Mouse (Mus musculus) small intestine, adult 2 months (tissue): ENCODE measurements around the gene Rbm20. TPM values are rescaled to one million over a fixed set of nuclear protein-coding genes. Genes with fewer than 3 reads are reported as not detected.
A peak's percentile ranks its signal among the peaks of the same experiment; 100 is the strongest.
"Not testable (repeated sequence)": the region's sequence is repeated elsewhere in the genome, so short reads cannot be mapped to it uniquely, and the experiment has no call there.

Source experiments
- H3K27ac ChIP-seq: fragments of 200-500 bp; 2 replicates; pipeline ENCODE4 v1.5.1; 2012; ENCODE audit warnings: low read depth, low read length, control low read depth, inconsistent platforms; ENCODE audit not compliant: insufficient read depth
- H3K27me3 ChIP-seq: fragments of 200-500 bp; 2 replicates; pipeline ENCODE4 v1.6.1; 2012; ENCODE audit warnings: mild to moderate bottlenecking, moderate library complexity, low read length, inconsistent platforms; ENCODE audit not compliant: control insufficient read depth, insufficient read depth
- H3K36me3 ChIP-seq: fragments of 200-500 bp; 2 replicates; pipeline ENCODE4 v1.6.1; 2012; ENCODE audit warnings: mild to moderate bottlenecking, low read length, control low read depth, inconsistent platforms; ENCODE audit not compliant: control insufficient read depth, insufficient read depth
- H3K4me1 ChIP-seq: fragments of 200-500 bp; 2 replicates; pipeline ENCODE4 v1.6.1; 2012; ENCODE audit warnings: low read length, inconsistent platforms, mixed read lengths; ENCODE audit not compliant: control insufficient read depth, insufficient read depth, insufficient read length
- H3K4me3 ChIP-seq: fragments of 200-500 bp; 2 replicates; pipeline ENCODE4 v1.5.1; 2012; ENCODE audit warnings: low read depth, mild to moderate bottlenecking, control low read depth, inconsistent platforms, low read length, moderate library complexity
- CTCF ChIP-seq: fragments of 200-500 bp; IDR thresholded peaks from 2 replicates; pipeline ENCODE4 v1.5.1; 2012; ENCODE audit warnings: low read depth, mild to moderate bottlenecking, control low read depth, inconsistent platforms, low read length, moderate library complexity, mixed read lengths; ENCODE audit not compliant: insufficient replicate concordance, insufficient read length; ENCODE audit errors: extremely low read depth
- POLR2A ChIP-seq: fragments of 200-500 bp; IDR thresholded peaks from 2 replicates; pipeline ENCODE4 v1.6.1; 2012; ENCODE audit warnings: low read depth, mild to moderate bottlenecking, control low read depth, inconsistent platforms, low read length, moderate library complexity
- WGBS: fragments of 180-500 bp; shearing (Covaris S2); methylation state at CpG from one replicate; pipeline ENCODE4 v1.1.7; 2018; 5-methylcytosine and 5-hydroxymethylcytosine counted together
- polyA plus RNA-seq: library from polyadenylated mRNA; depleted of rRNA; stranded (reverse); fragments of >200 nt; gene quantifications from 2 replicates; pipeline ENCODE4 v1.2.3, GENCODE M21; 2012

The Rbm20 gene
- polyA plus RNA-seq, 1 experiment: 0.16 TPM

DNA sequence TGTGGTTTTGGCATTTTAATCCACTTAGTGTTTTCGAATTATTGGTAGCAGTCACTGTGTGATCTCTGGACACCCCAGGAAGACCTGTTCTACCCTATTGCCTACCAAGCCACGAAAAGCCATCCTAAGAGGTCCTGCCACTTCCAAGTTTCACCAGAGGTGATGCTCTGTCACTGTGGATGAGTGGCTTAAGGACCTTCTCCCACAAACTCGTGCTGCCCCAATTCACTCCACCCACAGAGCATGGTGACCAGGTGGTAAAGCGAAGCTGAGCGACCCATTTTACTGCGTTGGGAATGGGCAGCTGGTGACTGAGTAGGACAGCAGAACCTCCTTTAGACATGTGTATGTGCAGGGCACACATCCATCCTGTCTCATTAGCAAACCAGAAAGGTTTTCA is 27.7 kb upstream of the Rbm20 start:
- Histone ChIP-seq H3K36me3 (peaks cover 18% of the 10 kb centered on the region), H3K4me1 (peaks cover 20% of the 10 kb centered on the region), H3K27ac (peak overlapping the region; percentile 57), H3K27me3 (no peaks in the 10 kb centered on the region), H3K4me3 (no peak overlapping the region)
- no peak for TF ChIP-seq CTCF
- TF ChIP-seq POLR2A: no peak
- 60% methylated on average over 6 of the region's 6 CpGs for WGBS

DNA sequence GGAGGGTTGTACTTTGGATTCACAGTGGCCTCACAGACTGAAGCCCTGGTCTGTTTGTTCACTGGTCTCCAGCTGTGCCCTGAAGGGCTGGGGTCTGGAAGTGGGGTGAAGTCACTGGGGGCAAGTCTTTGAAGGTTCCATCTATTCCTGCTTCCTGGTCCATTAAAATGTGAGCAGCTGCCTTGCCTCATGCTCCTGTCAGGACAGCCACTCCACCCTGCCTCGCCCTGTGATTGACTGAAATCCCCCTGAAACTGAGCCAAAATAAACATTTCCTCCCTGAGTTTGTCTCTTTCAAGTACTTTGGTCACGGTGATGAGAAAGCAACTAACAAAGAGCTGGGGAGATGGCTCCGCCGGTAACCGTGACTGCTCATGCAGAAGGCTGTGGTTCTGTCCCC is 27.3 kb upstream of the Rbm20 start:
- H3K27me3 ChIP-seq: no peaks in the 10 kb centered on the region
- TF ChIP-seq POLR2A (no peak), CTCF (no peak)
- 7% methylated on average over 5 of the region's 5 CpGs for WGBS
- peaks cover 15% of the 10 kb centered on the region for H3K36me3 ChIP-seq
- no peak overlapping the region for H3K4me3 ChIP-seq
- H3K27ac ChIP-seq: peak overlapping the region; percentile 57
- H3K4me1 ChIP-seq: peaks cover 20% of the 10 kb centered on the region

GRCm38 (mm10) chr19:53650921-53651320 is 26.2 kb upstream of the Rbm20 start:
- no peak overlapping the region for H3K27ac ChIP-seq
- H3K36me3 ChIP-seq: peaks cover 7% of the 10 kb centered on the region
- 41% methylated on average over 7 of the region's 7 CpGs for WGBS
- no peak overlapping the region for H3K4me3 ChIP-seq
- H3K27me3 ChIP-seq: no peaks in the 10 kb centered on the region
- TF ChIP-seq POLR2A: no peak
- no peak for TF ChIP-seq CTCF
- peaks cover 20% of the 10 kb centered on the region for H3K4me1 ChIP-seq

DNA sequence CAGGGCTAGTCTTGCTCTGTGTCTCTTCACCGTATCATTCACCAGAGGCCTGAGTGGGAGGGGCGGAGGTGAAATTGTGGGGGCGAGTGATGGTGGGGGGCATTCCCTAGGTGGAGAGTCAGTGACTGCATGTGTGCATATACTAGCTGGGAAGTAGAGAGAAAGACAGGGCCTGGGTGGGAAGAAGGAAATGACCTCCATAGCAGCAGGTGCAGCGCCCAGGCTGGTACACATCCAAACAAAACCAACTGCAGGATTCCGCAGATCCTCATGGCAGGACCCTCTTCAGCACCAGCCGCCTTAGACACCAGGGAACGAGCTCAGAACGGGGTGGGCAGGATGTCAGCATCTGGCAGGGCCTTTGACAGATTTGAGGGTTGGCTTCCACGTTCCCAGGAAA is 24.8 kb upstream of the Rbm20 start:
- no peaks in the 10 kb centered on the region for H3K27me3 ChIP-seq
- peaks cover 20% of the 10 kb centered on the region for H3K4me1 ChIP-seq
- no peaks in the 10 kb centered on the region; the same call in 1 of the 2 replicates for H3K36me3 ChIP-seq
- H3K4me3 ChIP-seq: no peak overlapping the region
- no peak for TF ChIP-seq POLR2A
- TF ChIP-seq CTCF: no peak
- 85% methylated on average over 9 of the region's 9 CpGs for WGBS
- H3K27ac ChIP-seq: no peak overlapping the region

DNA sequence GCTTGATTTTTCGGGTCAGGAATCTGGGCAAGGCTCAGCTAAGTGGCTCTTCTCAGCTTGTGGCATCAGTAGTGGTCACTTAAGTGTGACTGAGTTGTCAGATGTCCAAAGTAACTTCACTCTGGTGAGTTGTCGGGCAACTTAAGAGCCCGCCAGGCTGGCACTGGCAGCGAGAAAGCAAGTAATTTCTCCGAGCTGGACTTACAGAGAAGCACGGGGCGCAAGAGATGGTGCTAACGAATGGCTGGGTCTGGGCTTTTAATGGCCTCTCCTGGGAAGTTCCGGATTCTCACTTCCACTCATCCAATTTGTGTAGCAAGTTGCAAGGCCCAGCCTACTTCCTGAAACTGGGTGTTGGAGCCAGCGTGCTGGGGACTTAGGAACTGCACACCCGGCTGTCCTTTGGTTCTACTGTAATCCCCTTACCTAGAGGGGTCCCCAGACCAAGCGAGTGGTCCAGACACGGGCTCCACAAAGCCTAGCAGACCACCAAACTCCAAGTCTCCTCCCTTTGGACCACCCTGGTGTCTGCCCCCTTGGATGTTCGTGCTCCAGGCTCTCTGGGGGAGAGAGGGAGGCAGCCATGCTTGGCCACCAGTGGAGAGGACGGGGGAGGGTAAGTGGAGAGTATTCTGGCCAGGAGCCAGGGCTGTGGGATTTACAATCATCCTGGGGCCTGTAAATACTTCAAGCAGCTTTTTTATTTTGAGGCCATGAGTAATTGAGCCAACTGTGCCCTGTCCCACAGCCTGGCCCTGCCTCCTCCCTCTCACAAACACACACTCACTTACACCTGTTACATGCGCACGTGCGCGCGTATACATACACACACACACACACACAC is 23.3 kb upstream of the Rbm20 start:
- no peaks in the 10 kb centered on the region for H3K36me3 ChIP-seq
- H3K27me3 ChIP-seq: no peaks in the 10 kb centered on the region
- no peak for TF ChIP-seq CTCF
- no peak for TF ChIP-seq POLR2A
- H3K27ac ChIP-seq: no peak overlapping the region
- H3K4me1 ChIP-seq: peaks cover 20% of the 10 kb centered on the region
- H3K4me3 ChIP-seq: no peak overlapping the region
- 71% methylated on average over 20 of the region's 20 CpGs for WGBS

DNA sequence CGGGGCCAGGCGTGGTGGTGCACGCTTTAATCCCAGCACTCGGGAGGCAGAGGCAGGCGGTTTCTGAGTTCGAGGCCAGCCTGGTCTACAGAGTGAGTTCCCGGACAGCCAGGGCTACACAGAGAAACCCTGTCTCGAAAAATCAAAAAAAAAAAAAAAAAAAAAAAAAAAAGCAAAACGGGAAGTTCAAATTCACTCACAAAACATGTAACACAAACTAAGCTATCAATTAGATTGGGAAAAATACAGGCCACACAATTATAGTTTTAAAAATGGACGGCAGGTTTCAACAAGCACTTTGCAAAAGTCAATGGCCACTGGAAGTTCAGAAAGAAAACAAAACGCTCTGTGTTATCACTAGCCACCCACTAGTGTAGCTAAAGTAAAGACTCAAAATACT is 20.7 kb upstream of the Rbm20 start:
- not testable (repeated sequence) for H3K4me1 ChIP-seq, H3K36me3 ChIP-seq
- WGBS: 87% methylated on average over 11 of the region's 11 CpGs

GRCm38 (mm10) chr19:53657437-53657836 is 19.7 kb upstream of the Rbm20 start:
- peaks cover 2% of the 10 kb centered on the region; the same call in 1 of the 2 replicates for H3K4me1 ChIP-seq
- no peaks in the 10 kb centered on the region for H3K36me3 ChIP-seq
- WGBS: 57% methylated on average over 5 of the region's 5 CpGs
- no peak overlapping the region for H3K27ac ChIP-seq
- TF ChIP-seq POLR2A: no peak
- no peak for TF ChIP-seq CTCF
- no peaks in the 10 kb centered on the region for H3K27me3 ChIP-seq
- H3K4me3 ChIP-seq: no peak overlapping the region

More for the DNA sequence above, 20.7 kb upstream of the Rbm20 start:
- not testable (repeated sequence) for H3K4me3 ChIP-seq, H3K27ac ChIP-seq, H3K27me3 ChIP-seq
